Mouse (Mus musculus) midbrain, embryonic 10.5 days (tissue): Measurements from ENCODE around the gene Bcl9l. TPM values are rescaled to one million over a fixed set of nuclear protein-coding genes. Genes with fewer than 3 reads are reported as not detected.

Experiments
- polyA plus RNA-seq: library from polyadenylated mRNA; unstranded; fragments of >200 nt; fragmentation: Nextera tagmentation; extraction: Ambion mirVana; gene quantifications from 2 replicates; pipeline ENCODE4 v1.2.1, GENCODE M21; 2016

Gene Bcl9l
- polyA plus RNA-seq, 1 experiment from 2014 or later: 3.9 TPM

Other genes with a start within 250 kb of the Bcl9l start
- gene Cbl, start 248.8 kb upstream of the Bcl9l start, polyA plus RNA-seq: 21.7 and 25.5 TPM in 2 replicates
- gene Ccdc153, start 242.1 kb upstream of the Bcl9l start, polyA plus RNA-seq: not detected in 2 replicates
- 0.06 TPM in 1 of 2 replicates, not detected in the other for gene Pdzd3, start 231.4 kb upstream of the Bcl9l start, polyA plus RNA-seq
- 2.6 and 2.9 TPM in 2 replicates for gene Nlrx1, start 214.2 kb upstream of the Bcl9l start, polyA plus RNA-seq
- 6.4 and 8.6 TPM in 2 replicates for gene Abcg4, start 194.2 kb upstream of the Bcl9l start, polyA plus RNA-seq
- 29.4 and 35.8 TPM in 2 replicates for gene Hinfp, start 177.2 kb upstream of the Bcl9l start, polyA plus RNA-seq
- 8.6 and 10.8 TPM in 2 replicates for gene C2cd2l, start 162.5 kb upstream of the Bcl9l start, polyA plus RNA-seq
- 45.6 and 47.5 TPM in 2 replicates for gene Dpagt1, start 156.8 kb upstream of the Bcl9l start, polyA plus RNA-seq
- gene H2afx, start 148.1 kb upstream of the Bcl9l start, polyA plus RNA-seq: 531 and 532 TPM in 2 replicates
- 168 and 189 TPM in 2 replicates for gene Hmbs, start 138.6 kb upstream of the Bcl9l start, polyA plus RNA-seq
- gene Vps11, start 121.2 kb upstream of the Bcl9l start, polyA plus RNA-seq: 33.6 and 35.9 TPM in 2 replicates
- gene Hyou1, start 103.3 kb upstream of the Bcl9l start, polyA plus RNA-seq: 40.2 and 42.1 TPM in 2 replicates
- gene Slc37a4, start 86.0 kb upstream of the Bcl9l start, polyA plus RNA-seq: 17.2 and 20.5 TPM in 2 replicates
- gene Rps25, start 75.7 kb upstream of the Bcl9l start, polyA plus RNA-seq: 1,926 and 2,208 TPM in 2 replicates
- gene Trappc4, start 75.2 kb upstream of the Bcl9l start, polyA plus RNA-seq: 216 and 244 TPM in 2 replicates
- 25.4 and 29.9 TPM in 2 replicates for gene Ccdc84, start 64.3 kb upstream of the Bcl9l start, polyA plus RNA-seq
- gene Foxr1, start 41.7 kb upstream of the Bcl9l start, polyA plus RNA-seq: not detected in 2 replicates
- gene Upk2, start 27.8 kb upstream of the Bcl9l start, polyA plus RNA-seq: not detected in 2 replicates
- not detected in 2 replicates for gene Cxcr5, start 79.1 kb downstream of the Bcl9l start, polyA plus RNA-seq
- 19.5 and 19.7 TPM in 2 replicates for gene Ddx6, start 122.1 kb downstream of the Bcl9l start, polyA plus RNA-seq
- not detected in 2 replicates for gene Treh, start 190.4 kb downstream of the Bcl9l start, polyA plus RNA-seq